Mouse (Mus musculus) stomach, postnatal 0 days (tissue): Measurements from ENCODE around the gene Osm. TPM values are rescaled to one million over a fixed set of nuclear protein-coding genes. Genes with fewer than 3 reads are reported as not detected.

Experiments used
- ATAC-seq: fragments of 200-750 bp; cut with Nextera tagmentation; 2 replicates; pipeline ENCODE4 v1.8.0; 2017; ENCODE audit not compliant: low FRiP score, low TSS enrichment
- DNase-seq: peaks from one replicate; pipeline ENCODE4 v3.0.0-alpha.2; 2016; ENCODE audit warnings: low spot score
- H3K27ac ChIP-seq: fragments of 300-500 bp; sonication (generic); replicated peaks from 2 replicates; pipeline ENCODE4 v1.5.1; 2014; ENCODE audit warnings: mild to moderate bottlenecking, control low read depth
- H3K27me3 ChIP-seq: fragments of 300-500 bp; sonication (generic); 2 replicates; pipeline ENCODE4 v1.6.1; 2014; ENCODE audit warnings: low read length; ENCODE audit not compliant: control insufficient read depth, insufficient read depth
- H3K36me3 ChIP-seq: fragments of 300-500 bp; sonication (generic); 2 replicates; pipeline ENCODE4 v1.6.1; 2014; ENCODE audit warnings: low read length, mixed read lengths; ENCODE audit not compliant: control insufficient read depth, insufficient read depth
- H3K4me1 ChIP-seq: fragments of 300-500 bp; sonication (generic); replicated peaks from 2 replicates; pipeline ENCODE4 v1.6.1; 2014; ENCODE audit warnings: antibody characterized with exemption; ENCODE audit not compliant: control insufficient read depth, insufficient read depth
- H3K4me2 ChIP-seq: fragments of 300-500 bp; sonication (generic); replicated peaks from 2 replicates; pipeline ENCODE4 v1.6.1; 2014; ENCODE audit warnings: low read depth, mild to moderate bottlenecking, control low read depth, moderate library complexity
- H3K4me3 ChIP-seq: fragments of 300-500 bp; sonication (generic); 2 replicates; pipeline ENCODE4 v1.5.1; 2014; ENCODE audit warnings: low read depth, low read length, control low read depth
- H3K9ac ChIP-seq: fragments of 300-500 bp; sonication (generic); 2 replicates; pipeline ENCODE4 v1.6.1; 2014; ENCODE audit warnings: mild to moderate bottlenecking, low read length, control low read depth, mixed read lengths
- H3K9me3 ChIP-seq: fragments of 300-500 bp; sonication (generic); 2 replicates; pipeline ENCODE4 v1.6.1; 2016; ENCODE audit warnings: low read length; ENCODE audit not compliant: control insufficient read depth
- CTCF ChIP-seq: IDR thresholded peaks from 2 replicates; pipeline ENCODE4 v1.5.1; 2016; ENCODE audit warnings: antibody characterized with exemption, low read depth, mild to moderate bottlenecking, moderate library complexity
- EP300 ChIP-seq: optimal IDR thresholded peaks from 2 replicates; pipeline ENCODE3; 2016; ENCODE audit warnings: antibody characterized with exemption
- WGBS: fragments of 180-500 bp; shearing (Covaris S2); extraction: QIAGEN DNeasy Blood & Tissue Kit; methylation state at CpG from one replicate; pipeline ENCODE4 v1.1.7; 2014; 5-methylcytosine and 5-hydroxymethylcytosine counted together
- polyA plus RNA-seq: library from polyadenylated mRNA; unstranded; fragments of >200 nt; fragmentation: Nextera tagmentation; extraction: Ambion mirVana; gene quantifications from 2 replicates; pipeline ENCODE4 v1.2.1, GENCODE M21; 2015

Osm gene
- polyA plus RNA-seq, 1 experiment from 2014 or later, result 0.05 TPM

- ATAC-seq, result peak; percentile 41; the same call in 1 of the 2 replicates
- Histone ChIP-seq H3K4me3 (no peak overlapping the region), H3K4me1 (no peaks in the 10 kb centered on the region), H3K4me2 (no peak overlapping the region), H3K9ac (no peak overlapping the region), H3K36me3 (peaks cover 41% of the 10 kb centered on the region), H3K27me3 (no peaks in the 10 kb centered on the region), H3K27ac (no peak overlapping the region), H3K9me3 (no peaks in the 10 kb centered on the region)
- WGBS, result 77% methylated on average over 5 of the region's 5 CpGs
- no peak for TF ChIP-seq EP300
- TF ChIP-seq CTCF, result peak; percentile 77
- no peak for DNase-seq
Measured at GRCm38 (mm10) chr11:4209556-4209955, 26.7 kb upstream of the Osm start.

- no peak overlapping the region for H3K4me3 ChIP-seq
- no peaks in the 10 kb centered on the region for H3K27me3 ChIP-seq
- no peak for ATAC-seq
- H3K9me3 ChIP-seq, result no peaks in the 10 kb centered on the region
- no peak overlapping the region for H3K27ac ChIP-seq
- no peak for DNase-seq
- 38% methylated on average over 1 of the region's 1 CpGs for WGBS
- TF ChIP-seq EP300, result no peak
- no peak for TF ChIP-seq CTCF
- peaks cover 43% of the 10 kb centered on the region for H3K36me3 ChIP-seq
- H3K4me2 ChIP-seq, result no peak overlapping the region
- no peak overlapping the region for H3K9ac ChIP-seq
- no peaks in the 10 kb centered on the region for H3K4me1 ChIP-seq
Measured at GRCm38 (mm10) chr11:4210786-4211185, 25.4 kb upstream of the Osm start.

GRCm38 (mm10) chr11:4213107-4213506 lies 23.1 kb upstream of the Osm start:
- Histone ChIP-seq H3K9ac (no peak overlapping the region), H3K4me1 (no peaks in the 10 kb centered on the region), H3K4me2 (no peak overlapping the region), H3K27me3 (no peaks in the 10 kb centered on the region), H3K27ac (0 out of 2 replicates have a peak overlapping the region, but pooled peaks have one; percentile 13), H3K9me3 (no peaks in the 10 kb centered on the region), H3K4me3 (no peak overlapping the region), H3K36me3 (peaks cover 33% of the 10 kb centered on the region)
- ATAC-seq (no peak), DNase-seq (no peak)
- TF ChIP-seq EP300 (no peak), CTCF (no peak)
- WGBS, result 92% methylated on average over 10 of the region's 10 CpGs

GRCm38 (mm10) chr11:4214572-4214971 lies 21.6 kb upstream of the Osm start:
- Histone ChIP-seq H3K9ac (no peak overlapping the region), H3K36me3 (peaks cover 31% of the 10 kb centered on the region), H3K27me3 (no peaks in the 10 kb centered on the region), H3K9me3 (no peaks in the 10 kb centered on the region), H3K4me3 (no peak overlapping the region), H3K4me1 (no peaks in the 10 kb centered on the region), H3K4me2 (no peak overlapping the region), H3K27ac (no peak overlapping the region)
- DNase-seq (no peak), ATAC-seq (no peak)
- TF ChIP-seq CTCF, result no peak
- 93% methylated on average over 14 of the region's 14 CpGs for WGBS

GRCm38 (mm10) chr11:4215061-4215460 lies 21.2 kb upstream of the Osm start:
- Histone ChIP-seq H3K9ac (no peak overlapping the region), H3K4me3 (no peak overlapping the region), H3K4me2 (no peak overlapping the region), H3K9me3 (no peaks in the 10 kb centered on the region), H3K27ac (no peak overlapping the region), H3K27me3 (no peaks in the 10 kb centered on the region), H3K36me3 (peaks cover 26% of the 10 kb centered on the region), H3K4me1 (no peaks in the 10 kb centered on the region)
- WGBS, result 79% methylated on average over 10 of the region's 10 CpGs
- ATAC-seq (no peak), DNase-seq (no peak)
- TF ChIP-seq EP300 (no peak), CTCF (no peak)

GRCm38 (mm10) chr11:4216248-4217000 lies 19.8 kb upstream of the Osm start:
- peak overlapping the region; percentile 81 for H3K27ac ChIP-seq

More at GRCm38 (mm10) chr11:4216248-4217000, 19.8 kb upstream of the Osm start:
- WGBS, result 67% methylated on average over 9 of the region's 9 CpGs
- H3K4me1 ChIP-seq, result no peaks in the 10 kb centered on the region
- H3K9ac ChIP-seq, result no peak overlapping the region; the same call in 1 of the 2 replicates
- peak; percentile 65 for DNase-seq
- no peaks in the 10 kb centered on the region for H3K9me3 ChIP-seq
- H3K36me3 ChIP-seq, result peaks cover 25% of the 10 kb centered on the region
- ATAC-seq, result peak; percentile 22; the same call in 1 of the 2 replicates
- H3K4me3 ChIP-seq, result no peak overlapping the region
- no peaks in the 10 kb centered on the region for H3K27me3 ChIP-seq
- no peak for TF ChIP-seq CTCF
- TF ChIP-seq EP300, result no peak
- no peak overlapping the region for H3K4me2 ChIP-seq
